Mouse (Mus musculus) adrenal gland, adult 2 months (tissue): ENCODE data around the gene Dchs1. TPM values are rescaled to one million over a fixed set of nuclear protein-coding genes. Genes with fewer than 3 reads are reported as not detected.
"Not testable (repeated sequence)": the region's sequence is repeated elsewhere in the genome, so short reads cannot be mapped to it uniquely, and the experiment has no call there.

ENCODE experiments used
- DNase-seq: peaks from one replicate; pipeline ENCODE4 v3.0.0; 2021
- polyA plus RNA-seq: library from polyadenylated mRNA; depleted of rRNA; stranded (reverse); fragments of >200 nt; gene quantifications from 2 replicates; pipeline ENCODE4 v1.2.3, GENCODE M21; 2012
- total RNA-seq, 2 experiments: library from RNA; stranded (reverse); gene quantifications; 2 replicates each; pipeline ENCODE4 v1.2.3; 2021

Dchs1 gene
- total and polyA plus RNA-seq, 3 experiments, result 4.4 to 8.2 (median 8.2) TPM

DNA sequence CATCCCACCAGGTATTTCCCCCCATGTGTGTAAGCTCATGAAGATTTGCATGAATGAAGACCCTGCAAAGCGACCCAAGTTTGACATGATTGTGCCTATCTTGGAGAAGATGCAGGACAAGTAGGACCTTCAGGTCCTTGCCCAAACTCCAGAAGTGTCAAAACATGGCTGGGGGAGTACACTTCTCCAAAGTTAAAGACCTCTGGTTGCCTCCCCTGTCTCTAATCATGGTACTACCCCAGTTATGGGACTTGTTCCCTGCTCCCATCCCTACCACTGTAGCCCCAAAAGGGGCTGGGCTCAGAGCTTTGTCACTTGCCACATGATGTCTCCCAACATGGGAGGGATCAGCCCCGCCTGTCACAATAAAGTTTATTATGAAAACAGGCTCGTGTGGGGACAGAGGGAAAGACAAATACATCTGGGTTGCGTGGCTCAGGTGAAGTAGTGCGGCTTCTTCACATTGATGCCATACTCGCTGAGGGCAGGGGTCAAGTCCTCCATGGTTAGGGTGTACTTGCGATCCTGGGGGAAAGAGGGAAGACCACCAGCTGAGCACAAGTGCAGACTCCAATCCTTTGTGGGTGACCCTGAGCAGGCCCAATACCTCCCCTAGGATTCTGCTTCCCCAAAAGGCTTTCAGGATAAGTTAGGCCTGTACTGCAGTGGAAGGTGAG lies 44.8 kb downstream of the Dchs1 start:
- DNase-seq, result not testable (repeated sequence)

DNA sequence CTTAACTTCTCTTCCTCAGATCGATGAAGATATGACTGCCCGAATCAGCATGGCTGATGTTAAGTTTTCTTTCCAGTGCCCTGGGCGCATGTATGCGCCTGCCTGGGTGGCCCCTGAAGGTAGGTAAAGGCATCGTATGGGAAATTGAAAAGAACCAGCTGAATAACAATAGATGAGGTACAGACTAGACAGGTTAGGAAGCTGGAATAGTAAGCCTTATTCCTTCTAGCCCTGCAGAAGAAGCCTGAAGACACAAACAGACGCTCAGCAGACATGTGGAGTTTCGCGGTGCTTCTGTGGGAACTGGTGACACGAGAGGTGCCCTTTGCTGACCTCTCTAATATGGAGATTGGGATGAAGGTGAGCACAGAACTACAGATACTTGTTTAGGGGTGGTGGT lies 45.5 kb downstream of the Dchs1 start:
- DNase-seq, result no peak

- no peak for DNase-seq
Observed at GRCm38 (mm10) chr7:105740851-105741250, 46.6 kb downstream of the Dchs1 start.

GRCm38 (mm10) chr7:105740089-105740795 lies 47.2 kb downstream of the Dchs1 start:
- DNase-seq, result no peak

DNA sequence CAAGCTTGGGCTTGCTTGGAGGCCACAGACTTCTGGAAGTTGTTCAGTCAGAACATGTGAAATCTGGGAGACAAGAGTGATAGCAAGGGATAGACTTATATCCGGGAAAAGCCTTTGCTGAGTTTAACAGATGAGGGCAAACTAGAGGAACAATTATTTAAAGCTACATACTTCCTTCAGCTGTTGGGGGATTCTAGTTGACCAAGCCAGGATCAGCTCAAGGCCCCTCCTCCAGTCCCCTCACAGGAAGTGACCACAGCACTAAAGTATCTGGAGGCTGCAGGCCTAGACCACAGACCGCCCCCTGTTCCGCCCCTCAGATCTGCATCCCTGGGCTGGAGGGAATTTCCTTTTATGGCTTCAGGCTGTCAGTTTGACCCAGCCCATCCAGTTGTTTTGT lies 48.5 kb downstream of the Dchs1 start:
- peak; percentile 78 for DNase-seq

DNA sequence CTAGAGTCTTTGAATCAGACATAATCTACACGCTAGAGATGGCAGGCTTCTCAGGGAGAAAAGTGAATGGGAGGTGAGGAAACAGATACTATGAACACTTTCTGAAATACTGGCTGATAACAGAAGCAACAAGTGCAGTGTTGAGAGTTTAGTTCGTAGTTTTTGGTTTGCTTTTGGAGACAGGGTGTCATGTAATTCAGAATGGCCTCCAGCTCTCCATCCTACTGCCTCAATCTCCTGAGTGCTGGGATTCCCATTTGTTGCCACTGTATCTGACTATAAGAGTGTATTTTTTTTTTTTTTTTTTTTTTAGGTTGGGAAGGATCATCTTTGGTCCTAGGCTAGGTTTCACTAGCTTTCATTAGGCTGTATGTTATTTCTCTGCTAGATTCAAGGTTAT lies 49.2 kb downstream of the Dchs1 start:
- DNase-seq, result no peak

GRCm38 (mm10) chr7:105737648-105738047 lies 49.8 kb downstream of the Dchs1 start:
- no peak for DNase-seq

GRCm38 (mm10) chr7:105736911-105737521 lies 50.4 kb downstream of the Dchs1 start, which contains the start of gene Rrp8:
TSS of gene Rrp8 (minus strand) at chr7:105737385.
- DNase-seq, result peak; percentile 70

GRCm38 (mm10) chr7:105736264-105736901 lies 51.1 kb downstream of the Dchs1 start, which contains the start of gene Ilk:
TSS of gene Ilk (plus strand) at chr7:105736592.
- peak; percentile 96 for DNase-seq

DNA sequence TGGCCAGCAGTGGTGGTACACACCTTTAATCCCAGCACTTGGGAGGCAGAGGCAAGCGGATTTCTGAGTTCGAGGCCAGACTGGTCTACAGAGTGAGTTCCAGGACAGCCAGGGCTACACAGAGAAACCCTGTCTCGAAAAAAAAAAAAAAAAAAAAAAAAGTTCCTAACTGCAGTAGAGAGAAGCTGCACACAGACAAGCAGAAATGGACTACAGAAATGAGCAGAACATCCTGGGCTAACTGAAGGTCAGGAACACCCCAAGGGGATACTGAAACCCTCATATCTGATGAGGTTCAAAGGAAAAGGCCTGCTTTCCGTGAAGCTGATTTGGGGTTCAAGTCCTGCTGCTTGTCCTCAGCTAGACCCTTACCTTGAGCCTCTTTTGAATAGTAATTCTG lies 52.0 kb downstream of the Dchs1 start:
- not testable (repeated sequence) for DNase-seq

DNA sequence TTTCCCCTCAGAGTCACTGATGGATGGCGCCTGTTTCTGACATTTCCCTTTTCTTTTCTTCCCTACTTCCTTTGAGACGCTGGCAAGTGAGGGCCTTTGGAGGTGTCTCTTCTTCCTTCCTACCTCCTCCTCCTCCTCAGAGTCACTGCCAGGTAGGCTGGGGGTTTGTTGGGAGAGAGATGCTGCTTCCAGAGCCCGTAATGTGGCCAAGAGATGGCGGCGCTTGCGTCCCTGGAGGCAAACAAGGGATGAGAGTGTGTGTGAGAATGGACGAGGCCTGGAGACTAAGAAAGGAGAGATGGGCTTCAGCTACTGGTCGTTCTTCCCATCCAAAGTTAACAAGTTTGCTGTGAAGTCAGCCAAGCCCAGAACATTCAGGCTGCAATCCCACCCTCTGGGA lies 52.6 kb downstream of the Dchs1 start:
- DNase-seq, result no peak

DNA sequence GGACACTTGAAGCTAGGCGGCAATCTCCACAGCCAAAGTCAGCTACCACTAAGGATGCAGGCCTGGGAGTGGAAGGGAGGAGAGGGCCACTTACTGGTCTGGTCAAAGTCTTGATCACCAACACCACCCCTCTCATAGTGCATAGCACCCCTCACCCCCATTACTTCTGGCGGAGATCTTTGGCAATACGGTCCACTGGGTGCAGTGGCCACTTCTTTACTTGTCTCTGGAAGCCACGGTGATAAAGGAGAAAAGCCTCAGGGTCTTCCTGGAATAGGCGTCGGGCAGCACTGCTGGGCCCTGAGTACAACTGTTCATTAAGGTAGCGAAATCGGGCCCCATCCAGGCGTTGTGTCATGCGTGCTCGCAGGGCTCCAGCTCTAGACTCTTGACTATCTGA lies 53.6 kb downstream of the Dchs1 start:
- DNase-seq, result no peak

DNA sequence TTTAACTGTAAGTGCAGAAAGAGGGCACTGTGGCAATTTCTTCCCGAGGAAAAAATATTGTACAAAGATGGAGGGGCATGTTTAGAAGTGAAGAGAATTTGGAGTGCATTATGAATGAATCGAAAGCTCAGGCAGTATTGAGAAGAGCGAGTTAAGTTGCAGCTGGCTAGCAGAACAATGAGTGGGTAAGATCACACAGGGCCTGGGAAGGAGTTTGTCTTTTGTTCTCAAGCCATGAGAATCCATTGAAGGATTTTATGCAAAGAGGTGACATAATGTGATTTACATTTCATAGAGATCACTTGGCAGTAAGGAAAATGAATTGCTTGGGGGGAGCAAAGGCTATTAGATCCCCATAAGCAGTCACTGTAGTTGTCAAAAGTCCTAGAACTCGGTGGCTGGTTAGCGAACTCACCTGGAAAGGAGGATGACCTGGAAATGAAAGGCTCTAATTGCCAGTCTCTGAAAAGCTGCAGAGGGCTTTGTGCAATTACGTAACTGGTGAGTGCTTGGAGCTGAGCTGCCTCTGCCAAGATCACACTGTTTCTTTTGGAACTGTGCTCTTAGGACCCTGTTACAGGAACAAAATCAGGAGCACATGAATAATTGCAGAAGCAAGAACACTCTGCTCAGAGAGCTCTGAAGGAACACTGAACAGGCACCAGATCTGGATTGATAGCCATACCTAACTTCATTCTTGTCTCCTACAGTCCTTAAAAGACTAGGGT lies 58.6 kb downstream of the Dchs1 start:
- DNase-seq, result no peak

- DNase-seq, result no peak
Observed at GRCm38 (mm10) chr7:105726980-105727325, 60.5 kb downstream of the Dchs1 start.

GRCm38 (mm10) chr7:105726144-105726979 lies 61.1 kb downstream of the Dchs1 start:
- DNase-seq, result peak; percentile 43

GRCm38 (mm10) chr7:105721916-105722315 lies 65.5 kb downstream of the Dchs1 start:
- no peak for DNase-seq

DNA sequence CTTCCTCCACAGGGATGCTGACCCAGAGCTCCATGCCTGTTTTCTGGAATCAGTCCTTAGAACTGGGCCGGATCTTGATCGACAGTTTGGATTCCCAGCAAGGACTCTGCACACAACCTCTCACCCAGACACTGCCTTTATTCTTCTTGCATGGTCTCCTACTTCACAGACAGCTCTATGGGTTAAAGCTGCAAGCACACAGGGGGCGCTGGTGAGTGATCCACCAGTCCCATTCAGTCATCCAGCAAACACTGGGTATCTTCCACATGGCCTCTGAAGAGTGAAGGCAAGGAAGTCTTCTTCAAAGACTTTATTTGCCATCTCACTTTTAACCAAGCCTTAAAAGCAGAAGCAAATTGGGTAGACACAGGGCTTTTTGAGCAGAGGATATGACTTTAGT lies 72.1 kb downstream of the Dchs1 start:
- no peak for DNase-seq

DNA sequence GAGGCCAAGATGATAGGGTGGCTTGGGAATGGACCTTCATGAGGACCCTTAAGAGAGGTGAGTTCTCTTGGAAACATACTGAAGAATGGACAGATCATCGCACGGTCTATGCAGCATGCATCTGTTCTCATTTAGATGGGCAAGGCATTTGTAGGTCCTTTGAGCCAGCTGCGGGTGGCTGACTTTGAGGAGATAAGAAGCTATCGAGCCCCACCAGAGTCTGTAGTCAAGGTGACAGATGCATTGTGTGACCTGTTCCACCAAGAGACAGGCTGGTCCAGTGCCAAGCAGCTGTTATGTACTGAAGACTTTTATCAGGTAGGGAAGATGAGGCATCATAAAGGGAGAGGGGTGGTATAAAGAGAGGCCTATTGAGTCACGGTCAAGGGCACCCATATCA lies 78.7 kb downstream of the Dchs1 start:
- DNase-seq, result no peak

DNA sequence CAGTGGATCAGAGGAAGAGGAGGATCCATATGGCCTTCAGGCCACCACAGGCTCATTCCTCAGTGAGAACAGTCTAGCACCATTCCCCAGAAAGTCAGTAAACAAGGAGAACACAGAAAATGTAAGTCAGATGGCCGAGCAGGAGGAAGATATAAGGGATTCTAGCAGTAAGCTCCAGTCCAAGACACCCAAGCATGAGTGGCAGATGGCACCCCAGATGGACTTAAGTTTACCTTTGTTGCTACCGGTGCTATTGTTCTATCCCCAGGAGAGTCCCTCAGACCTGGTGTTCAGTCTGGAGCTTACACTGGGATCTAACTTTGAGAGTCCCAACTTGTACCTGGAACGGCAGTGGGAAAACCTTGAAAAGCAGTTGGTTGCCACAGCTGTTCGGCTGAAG lies 83.6 kb downstream of the Dchs1 start:
- no peak for DNase-seq

- DNase-seq, result no peak
Observed at GRCm38 (mm10) chr7:105703184-105703583, 84.3 kb downstream of the Dchs1 start.
